Mouse (Mus musculus) megakaryocyte, embryonic 14.5 days (primary cell): ENCODE data around the gene Olfr522.

Experiments
- FLI1 ChIP-seq: IDR thresholded peaks from 2 replicates; pipeline ENCODE4 v1.6.1; 2012; ENCODE audit warnings: low read length, inconsistent platforms, mixed read lengths
- GATA1 ChIP-seq: IDR thresholded peaks from 3 replicates; pipeline ENCODE4 v1.6.1; 2012; ENCODE audit warnings: mixed read lengths, low read length, inconsistent platforms, borderline replicate concordance

- TF ChIP-seq GATA1 (no peak), FLI1 (no peak)
Measured at GRCm38 (mm10) chr7:140111943-140112342, 52.6 kb downstream of the Olfr522 start.
